Mouse (Mus musculus) liver, postnatal 0 days (tissue): ENCODE results near the gene B3galt1.

Experiments used
- CTCF ChIP-seq: sonication (generic); IDR thresholded peaks from 2 replicates; pipeline ENCODE4 v1.5.1; 2016; ENCODE audit warnings: antibody characterized with exemption, low read depth
- EP300 ChIP-seq: IDR thresholded peaks from 2 replicates; pipeline ENCODE4 v1.6.1; 2016; ENCODE audit warnings: antibody characterized with exemption, low read depth, mild to moderate bottlenecking

GRCm38 (mm10) chr2:67566566-67566965 is 895 bp downstream of the B3galt1 start:
- TF ChIP-seq CTCF, result no peak
- no peak for TF ChIP-seq EP300
